Mouse (Mus musculus) heart, embryonic 11.5 days (tissue): ENCODE measurements at regions not wholly inside any gene's neighbourhood (a gene's known extent, or its start where the extent isn't known, plus 50 kb on each side); places are given as distances from the start of the nearest gene placed in this dataset.

Experiments used
- ATAC-seq: fragments of 200-750 bp; cut with Nextera tagmentation; replicated peaks from 2 replicates; pipeline ENCODE4 v1.8.0; 2017; ENCODE audit warnings: moderate library complexity; ENCODE audit not compliant: insufficient number of reproducible peaks, low FRiP score, low TSS enrichment
- H3K27ac ChIP-seq: fragments of 300-500 bp; sonication (generic); 2 replicates; pipeline ENCODE4 v1.5.1; 2014; ENCODE audit warnings: mild to moderate bottlenecking, low read depth, low read length
- H3K27me3 ChIP-seq: fragments of 300-500 bp; sonication (generic); 2 replicates; pipeline ENCODE4 v1.6.1; 2014; ENCODE audit warnings: mild to moderate bottlenecking, low read length, mixed read lengths; ENCODE audit not compliant: control insufficient read depth, insufficient read depth
- H3K36me3 ChIP-seq: fragments of 300-500 bp; sonication (generic); 2 replicates; pipeline ENCODE4 v1.6.1; 2014; ENCODE audit warnings: mild to moderate bottlenecking, low read length, moderate library complexity, mixed read lengths; ENCODE audit not compliant: control insufficient read depth, insufficient read depth
- H3K4me1 ChIP-seq: fragments of 300-500 bp; sonication (generic); 2 replicates; pipeline ENCODE4 v1.6.1; 2014; ENCODE audit warnings: low read length; ENCODE audit not compliant: control insufficient read depth, insufficient read depth
- H3K4me2 ChIP-seq: fragments of 300-500 bp; sonication (generic); 2 replicates; pipeline ENCODE4 v1.6.1; 2014; ENCODE audit warnings: mild to moderate bottlenecking, moderate library complexity
- H3K4me3 ChIP-seq: fragments of 300-500 bp; sonication (generic); 2 replicates; pipeline ENCODE4 v1.5.1; 2014; ENCODE audit warnings: low read depth, low read length
- H3K9ac ChIP-seq: fragments of 300-500 bp; sonication (generic); 2 replicates; pipeline ENCODE4 v1.6.1; 2014; ENCODE audit warnings: mild to moderate bottlenecking, low read depth, low read length, moderate library complexity
- H3K9me3 ChIP-seq: fragments of 300-500 bp; sonication (generic); replicated peaks from 2 replicates; pipeline ENCODE4 v1.6.1; 2016; ENCODE audit warnings: low read length; ENCODE audit not compliant: control insufficient read depth
- whole genome bisulfite sequencing: fragments of 180-500 bp; shearing (Covaris S2); extraction: QIAGEN DNeasy Blood & Tissue Kit; methylation state at CpG from one replicate; pipeline ENCODE4 v1.1.7; 2014; ENCODE audit not compliant: insufficient replicate concordance; 5-methylcytosine and 5-hydroxymethylcytosine counted together

DNA sequence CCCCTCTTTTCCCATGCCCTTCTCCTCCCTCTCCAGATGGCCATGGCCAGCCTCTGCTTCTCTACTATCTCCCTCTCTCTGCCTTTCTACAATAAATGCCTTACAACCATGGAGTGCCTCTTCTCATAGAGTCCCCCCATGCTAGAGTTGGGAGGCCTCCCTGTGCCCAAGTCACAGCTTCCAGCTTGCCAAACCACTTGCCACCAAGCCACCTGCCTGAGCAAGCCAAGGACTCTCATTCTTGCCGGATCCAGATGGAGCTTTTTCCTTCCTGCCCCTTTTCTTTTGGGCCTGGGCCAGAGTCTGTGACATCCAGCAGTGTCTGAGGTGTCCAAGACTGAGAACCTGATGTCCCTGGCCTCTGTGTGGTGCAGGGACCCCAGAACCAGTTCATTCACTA, 367.4 kb upstream of the Arhgap42 start:
- Histone ChIP-seq H3K27ac (no peak overlapping the region), H3K4me3 (no peak overlapping the region), H3K4me2 (no peak overlapping the region), H3K27me3 (no peaks in the 10 kb centered on the region), H3K9ac (no peak overlapping the region), H3K36me3 (no peaks in the 10 kb centered on the region), H3K9me3 (no peaks in the 10 kb centered on the region), H3K4me1 (no peaks in the 10 kb centered on the region)
- no peak for ATAC-seq
- WGBS = 74% methylated on average over 1 of the region's 1 CpGs

DNA sequence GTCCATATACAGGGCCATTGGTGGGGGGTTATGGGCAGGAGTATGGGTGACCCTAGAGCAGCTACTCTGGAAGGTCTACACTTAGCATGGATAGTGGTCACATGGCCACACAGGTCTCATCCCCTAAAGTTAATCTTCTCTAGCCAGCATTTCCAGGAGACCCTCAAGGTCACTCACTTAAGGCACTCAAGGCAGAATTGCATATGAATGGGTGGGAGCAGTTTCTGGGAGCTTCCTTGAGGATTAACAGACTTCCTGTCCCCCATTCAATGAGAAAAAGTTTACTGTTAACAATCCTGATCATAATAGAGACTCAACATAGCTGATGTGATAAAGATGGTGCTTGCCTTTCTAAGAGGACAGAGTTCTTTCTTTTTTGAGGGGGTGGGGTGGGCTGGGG, 352.4 kb upstream of the Arhgap42 start:
- no peak overlapping the region for H3K9ac ChIP-seq
- H3K4me3 ChIP-seq = no peak overlapping the region
- ATAC-seq = no peak
- no peak overlapping the region for H3K4me2 ChIP-seq
- H3K27me3 ChIP-seq = no peaks in the 10 kb centered on the region
- H3K4me1 ChIP-seq = no peaks in the 10 kb centered on the region
- H3K36me3 ChIP-seq = no peaks in the 10 kb centered on the region
- H3K9me3 ChIP-seq = no peaks in the 10 kb centered on the region
- no peak overlapping the region for H3K27ac ChIP-seq

DNA sequence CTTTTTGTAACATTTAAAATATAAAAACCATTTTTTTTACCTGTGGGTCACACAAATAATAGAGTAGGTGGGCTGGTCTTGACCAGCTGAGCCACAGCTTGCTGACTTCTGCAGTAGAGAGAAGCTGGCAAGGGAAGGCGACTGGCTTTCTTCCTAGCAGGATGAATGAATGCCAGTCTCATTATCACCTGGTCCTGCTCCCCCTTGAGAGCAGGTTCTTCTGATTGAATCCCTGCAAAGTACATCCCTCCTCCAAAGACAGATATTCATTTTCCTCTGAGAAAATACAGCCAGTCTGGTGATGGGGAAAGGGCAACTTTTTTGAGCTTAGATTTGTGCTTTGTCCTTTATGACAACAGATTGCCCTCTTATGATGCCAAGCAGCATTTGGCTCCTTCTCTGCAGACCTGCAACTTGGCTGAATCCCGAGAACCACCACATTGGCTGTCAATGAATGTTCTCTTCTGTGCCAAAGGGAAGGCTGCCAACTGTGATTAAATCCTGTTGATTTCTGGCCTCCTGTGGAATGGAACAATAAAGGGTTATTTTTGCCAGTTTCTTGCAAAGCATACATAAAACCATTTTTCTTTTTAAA, 344.2 kb upstream of the Arhgap42 start:
- ATAC-seq = no peak
- WGBS = 62% methylated on average over 2 of the region's 2 CpGs
- H3K27ac ChIP-seq = no peak overlapping the region
- H3K4me1 ChIP-seq = no peaks in the 10 kb centered on the region
- no peaks in the 10 kb centered on the region for H3K9me3 ChIP-seq
- H3K36me3 ChIP-seq = no peaks in the 10 kb centered on the region
- no peak overlapping the region for H3K4me2 ChIP-seq
- H3K9ac ChIP-seq = no peak overlapping the region
- H3K27me3 ChIP-seq = no peaks in the 10 kb centered on the region
- no peak overlapping the region for H3K4me3 ChIP-seq

DNA sequence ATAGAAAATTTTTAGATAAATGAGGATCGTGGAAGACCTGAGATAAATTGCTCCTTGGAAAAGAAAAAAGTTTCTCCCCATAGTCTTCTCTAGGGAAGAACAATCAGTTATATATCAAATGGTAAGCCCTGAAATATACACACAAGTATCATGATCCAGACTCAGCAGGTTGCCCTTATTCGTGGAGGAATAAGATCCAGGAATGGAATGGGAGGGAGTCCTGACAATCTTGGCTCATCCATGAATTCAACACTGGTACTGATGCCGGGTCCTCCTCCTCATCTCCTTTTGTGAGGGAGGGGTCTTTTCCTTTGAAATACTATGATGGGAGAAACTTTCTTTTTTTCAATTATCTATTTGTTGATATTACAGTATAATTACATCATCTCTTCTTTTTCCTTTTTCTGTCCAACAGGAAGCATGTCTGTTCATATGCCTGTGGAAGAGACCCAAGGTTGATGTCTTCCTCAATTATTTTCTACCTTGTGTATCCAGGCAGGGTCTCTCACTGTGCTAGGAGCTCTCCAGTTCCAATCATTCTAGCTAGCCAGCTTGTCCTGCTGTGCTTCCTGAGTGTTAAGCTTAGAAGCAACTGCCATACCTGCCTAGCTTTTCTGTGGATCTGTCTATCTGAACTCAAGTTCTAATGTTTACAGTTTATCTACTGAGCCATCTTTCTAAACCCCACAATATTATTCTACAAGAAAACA, 343.6 kb upstream of the Arhgap42 start:
- H3K9ac ChIP-seq = no peak overlapping the region
- H3K4me2 ChIP-seq = no peak overlapping the region
- H3K9me3 ChIP-seq = no peaks in the 10 kb centered on the region
- H3K4me3 ChIP-seq = no peak overlapping the region
- H3K27me3 ChIP-seq = no peaks in the 10 kb centered on the region
- H3K36me3 ChIP-seq = no peaks in the 10 kb centered on the region
- H3K4me1 ChIP-seq = no peaks in the 10 kb centered on the region
- ATAC-seq = no peak
- H3K27ac ChIP-seq = no peak overlapping the region
- 67% methylated on average over 3 of the region's 3 CpGs for WGBS

DNA sequence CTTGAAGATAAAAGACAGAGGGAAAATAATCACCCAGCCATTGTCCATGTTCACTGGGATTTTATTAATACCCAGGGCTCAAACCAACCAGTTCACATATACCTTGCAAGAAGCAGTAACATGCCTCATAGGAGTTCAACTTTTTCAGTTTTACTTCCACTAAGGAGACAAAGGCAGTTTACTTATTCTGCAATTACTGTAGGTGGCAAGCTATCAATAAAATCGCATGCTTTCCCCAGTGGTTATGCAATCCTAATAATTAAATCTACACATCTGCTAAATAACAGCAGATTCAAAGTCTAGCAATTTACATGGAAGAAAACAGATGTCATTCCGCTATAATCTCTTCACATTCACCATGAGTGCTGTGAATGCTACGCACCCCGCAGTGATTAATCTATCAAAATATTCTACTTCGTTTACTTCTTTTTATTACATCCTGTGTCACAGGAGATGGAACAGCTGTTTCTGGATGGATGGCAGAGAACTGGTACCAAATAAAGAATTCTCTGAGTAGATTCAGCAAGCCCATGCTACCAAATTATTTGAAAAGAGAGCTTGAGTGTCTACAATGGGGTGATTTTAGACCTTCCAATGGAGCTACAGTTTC, 329.2 kb upstream of the Arhgap42 start:
- H3K9me3 ChIP-seq = no peaks in the 10 kb centered on the region
- no peak overlapping the region for H3K4me2 ChIP-seq
- H3K9ac ChIP-seq = no peak overlapping the region
- no peaks in the 10 kb centered on the region for H3K36me3 ChIP-seq
- ATAC-seq = no peak
- H3K27ac ChIP-seq = no peak overlapping the region
- no peaks in the 10 kb centered on the region for H3K27me3 ChIP-seq
- no peak overlapping the region for H3K4me3 ChIP-seq
- WGBS = 81% methylated on average over 5 of the region's 5 CpGs
- H3K4me1 ChIP-seq = no peaks in the 10 kb centered on the region

DNA sequence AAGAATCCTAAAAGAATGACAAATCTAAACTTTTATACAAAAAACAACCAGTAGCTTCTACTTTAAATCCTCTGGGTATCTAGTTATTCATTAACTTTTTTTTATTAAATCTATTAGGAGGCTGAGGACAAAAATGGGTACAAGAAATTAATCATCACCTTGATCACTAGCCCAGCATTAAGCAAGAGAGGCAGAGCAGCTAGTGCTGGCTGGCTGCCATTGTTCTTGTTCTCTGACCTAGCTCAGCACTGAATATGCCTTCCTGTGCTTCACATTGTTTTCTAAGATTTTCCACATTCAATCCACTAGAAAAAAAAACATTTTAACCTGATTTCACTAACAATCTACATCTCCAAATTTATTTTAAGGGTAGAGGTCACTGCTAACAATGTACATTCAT, 325.6 kb upstream of the Arhgap42 start:
- no peak for ATAC-seq

DNA sequence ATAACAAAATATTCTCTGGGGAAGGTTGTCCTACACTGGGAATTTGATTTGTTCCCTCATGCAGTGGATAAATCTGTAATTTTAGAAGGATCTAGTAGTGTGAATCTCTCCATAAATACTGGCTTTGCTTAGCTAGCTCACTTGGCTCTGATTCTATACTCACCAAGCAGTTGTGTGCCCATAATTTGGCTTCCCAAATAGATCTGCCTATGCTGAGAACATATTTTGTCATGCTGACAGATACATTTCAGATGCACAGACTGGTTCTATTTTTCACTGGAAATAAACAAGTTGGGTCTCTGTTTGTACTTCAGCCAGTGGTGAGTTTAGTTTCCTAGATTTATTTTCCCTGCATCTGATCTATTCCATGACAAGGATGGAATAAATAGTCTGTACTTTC, 309.8 kb upstream of the Arhgap42 start:
- H3K4me1 ChIP-seq = no peaks in the 10 kb centered on the region
- H3K4me3 ChIP-seq = no peak overlapping the region
- H3K9me3 ChIP-seq = no peaks in the 10 kb centered on the region
- no peak overlapping the region for H3K27ac ChIP-seq
- no peaks in the 10 kb centered on the region for H3K27me3 ChIP-seq
- H3K9ac ChIP-seq = no peak overlapping the region
- no peak for ATAC-seq
- H3K36me3 ChIP-seq = no peaks in the 10 kb centered on the region
- no peak overlapping the region for H3K4me2 ChIP-seq

More for the DNA sequence above, 325.6 kb upstream of the Arhgap42 start:
- no peaks in the 10 kb centered on the region for H3K9me3 ChIP-seq
- H3K9ac ChIP-seq = no peak overlapping the region
- H3K4me1 ChIP-seq = no peaks in the 10 kb centered on the region
- no peaks in the 10 kb centered on the region for H3K36me3 ChIP-seq
- H3K27ac ChIP-seq = no peak overlapping the region
- H3K27me3 ChIP-seq = no peaks in the 10 kb centered on the region
- H3K4me2 ChIP-seq = no peak overlapping the region
- no peak overlapping the region for H3K4me3 ChIP-seq

DNA sequence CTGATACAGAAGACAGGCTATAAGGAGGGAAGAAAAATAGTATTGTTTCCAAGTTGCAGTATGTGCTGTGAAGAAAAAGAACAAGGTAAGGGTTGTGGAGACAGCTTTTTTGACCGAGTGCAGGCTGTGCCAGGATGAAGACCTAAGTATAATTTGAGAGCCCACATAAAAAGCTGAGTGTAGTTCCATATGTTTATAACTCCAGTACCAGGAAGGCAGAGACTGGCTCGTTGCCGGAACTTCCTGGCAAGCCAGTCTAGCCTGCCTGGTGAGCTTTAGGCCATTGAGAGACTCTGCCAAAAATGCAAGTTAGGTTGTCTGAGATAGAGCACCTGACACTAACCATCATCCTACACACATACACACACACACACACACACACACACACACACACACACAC, 308.7 kb upstream of the Arhgap42 start:
- Histone ChIP-seq H3K27ac (no peak overlapping the region), H3K36me3 (no peaks in the 10 kb centered on the region), H3K27me3 (no peaks in the 10 kb centered on the region), H3K4me1 (no peaks in the 10 kb centered on the region), H3K4me2 (no peak overlapping the region), H3K4me3 (no peak overlapping the region), H3K9me3 (no peaks in the 10 kb centered on the region), H3K9ac (no peak overlapping the region)
- WGBS = 68% methylated on average over 3 of the region's 3 CpGs
- ATAC-seq = no peak

DNA sequence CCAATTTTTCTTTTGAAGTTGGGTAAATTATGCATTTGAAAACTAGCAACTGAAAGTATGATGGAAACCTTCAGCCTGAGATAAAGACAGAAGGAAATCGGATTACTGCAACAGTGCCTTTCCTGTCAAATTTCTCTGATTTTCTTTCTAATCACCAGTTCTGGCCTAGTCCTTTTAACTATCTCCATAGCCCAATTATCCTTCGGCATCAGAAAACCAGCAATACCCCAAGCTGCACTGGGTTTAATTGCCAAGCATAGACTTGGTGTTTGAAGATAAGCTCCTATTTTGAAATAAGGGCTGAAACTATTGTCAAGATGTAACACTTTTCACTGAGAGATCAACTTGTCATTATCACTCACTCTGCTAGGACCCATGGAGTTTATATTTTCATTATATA, 308.2 kb upstream of the Arhgap42 start:
- no peak overlapping the region for H3K4me2 ChIP-seq
- H3K4me3 ChIP-seq = no peak overlapping the region
- H3K36me3 ChIP-seq = no peaks in the 10 kb centered on the region
- ATAC-seq = no peak
- no peak overlapping the region for H3K27ac ChIP-seq
- no peak overlapping the region for H3K9ac ChIP-seq
- no peaks in the 10 kb centered on the region for H3K9me3 ChIP-seq
- H3K27me3 ChIP-seq = no peaks in the 10 kb centered on the region
- 71% methylated on average over 2 of the region's 2 CpGs for WGBS
- H3K4me1 ChIP-seq = no peaks in the 10 kb centered on the region
